Mouse (Mus musculus) thymus, postnatal 36 days (tissue): ENCODE results near the gene Fbll1.

Experiments
- DNase-seq, 2 experiments: peaks; one replicate each; pipeline ENCODE4 v3.0.0; 2022; ENCODE audit warnings: mixed read lengths in 2 of 2

Gene Fbll1

GRCm38 (mm10) chr11:35783038-35783437, 15.6 kb downstream of the Fbll1 start:
- no peak for DNase-seq

DNA sequence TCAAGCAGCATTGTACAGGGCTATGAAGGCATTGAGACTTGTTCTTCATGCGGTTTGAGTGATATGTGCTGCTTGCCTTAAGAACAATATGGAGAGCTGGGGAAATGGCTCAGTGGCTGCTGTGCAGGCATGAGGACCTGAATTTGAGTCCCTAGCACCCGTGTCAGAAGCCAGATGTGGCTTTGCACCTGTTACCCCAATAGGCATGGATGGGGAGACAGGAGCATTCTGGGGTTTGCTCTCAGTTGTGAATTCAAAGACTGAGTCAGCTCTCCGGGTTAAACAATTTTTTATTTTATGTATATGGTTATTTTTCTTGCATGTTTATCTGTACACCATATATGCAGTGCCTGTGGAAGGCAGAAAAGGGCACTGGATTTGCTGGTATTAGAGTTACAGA, 16.2 kb downstream of the Fbll1 start:
- DNase-seq, result no peak

DNA sequence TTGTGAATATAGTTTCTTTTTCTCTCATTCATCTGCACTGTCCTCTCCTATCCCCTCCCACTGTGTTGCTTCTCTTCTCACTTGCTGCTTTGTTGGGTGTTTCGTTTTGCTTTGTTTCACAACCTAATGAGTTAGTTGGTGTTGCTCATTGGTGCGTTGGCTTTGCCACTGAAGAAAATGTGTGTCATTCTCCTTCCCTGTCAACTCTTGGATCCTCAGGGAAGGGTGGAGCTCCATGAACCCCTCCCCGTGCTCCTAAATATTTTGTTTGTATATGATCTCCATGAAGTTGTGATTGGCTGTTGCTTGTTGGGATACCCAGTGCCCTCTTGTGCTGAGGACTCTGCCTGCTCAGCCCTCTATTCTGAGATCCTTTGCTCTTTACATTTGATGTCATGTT, 18.3 kb downstream of the Fbll1 start:
- DNase-seq, result no peak

GRCm38 (mm10) chr11:35776452-35776851, 22.2 kb downstream of the Fbll1 start:
- DNase-seq, result no peak

GRCm38 (mm10) chr11:35775606-35776005, 23.1 kb downstream of the Fbll1 start:
- no peak for DNase-seq

DNA sequence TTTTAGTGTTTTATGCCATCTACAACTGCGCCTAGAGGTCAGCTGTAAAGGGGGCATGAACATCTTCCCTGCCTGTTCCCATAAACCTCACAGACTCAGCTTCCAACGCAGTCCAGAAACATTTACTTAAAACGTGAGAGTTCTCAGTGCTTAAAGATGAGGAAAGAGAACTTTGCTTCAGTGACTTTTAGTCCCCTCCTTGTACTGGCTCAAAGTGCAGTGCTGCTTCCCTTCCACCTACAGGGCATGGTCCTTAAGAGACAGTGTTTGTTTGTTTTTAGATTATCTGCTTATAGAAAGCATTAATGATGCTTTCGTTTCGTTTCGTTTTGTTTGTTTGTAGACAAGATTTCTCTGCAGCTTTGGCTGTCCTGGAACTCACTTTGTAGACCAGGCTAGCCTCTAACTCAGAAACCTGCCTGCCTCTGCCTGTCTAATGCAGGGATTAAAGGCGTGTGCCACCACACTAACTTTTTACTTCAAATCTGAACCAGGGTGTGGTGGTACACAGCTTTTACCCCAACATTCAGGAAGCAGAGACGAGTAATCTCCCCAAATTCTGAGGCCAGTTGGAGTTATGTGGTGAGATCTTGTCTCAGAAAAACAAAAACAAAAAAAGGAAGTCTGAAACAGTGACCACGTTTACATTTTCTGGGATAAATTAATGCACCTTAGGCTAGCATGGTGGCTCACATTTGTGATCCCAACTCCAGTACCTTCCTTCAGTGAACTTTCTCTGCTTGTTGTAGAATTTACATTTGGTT, 27.8 kb downstream of the Fbll1 start:
- DNase-seq, result no peak

DNA sequence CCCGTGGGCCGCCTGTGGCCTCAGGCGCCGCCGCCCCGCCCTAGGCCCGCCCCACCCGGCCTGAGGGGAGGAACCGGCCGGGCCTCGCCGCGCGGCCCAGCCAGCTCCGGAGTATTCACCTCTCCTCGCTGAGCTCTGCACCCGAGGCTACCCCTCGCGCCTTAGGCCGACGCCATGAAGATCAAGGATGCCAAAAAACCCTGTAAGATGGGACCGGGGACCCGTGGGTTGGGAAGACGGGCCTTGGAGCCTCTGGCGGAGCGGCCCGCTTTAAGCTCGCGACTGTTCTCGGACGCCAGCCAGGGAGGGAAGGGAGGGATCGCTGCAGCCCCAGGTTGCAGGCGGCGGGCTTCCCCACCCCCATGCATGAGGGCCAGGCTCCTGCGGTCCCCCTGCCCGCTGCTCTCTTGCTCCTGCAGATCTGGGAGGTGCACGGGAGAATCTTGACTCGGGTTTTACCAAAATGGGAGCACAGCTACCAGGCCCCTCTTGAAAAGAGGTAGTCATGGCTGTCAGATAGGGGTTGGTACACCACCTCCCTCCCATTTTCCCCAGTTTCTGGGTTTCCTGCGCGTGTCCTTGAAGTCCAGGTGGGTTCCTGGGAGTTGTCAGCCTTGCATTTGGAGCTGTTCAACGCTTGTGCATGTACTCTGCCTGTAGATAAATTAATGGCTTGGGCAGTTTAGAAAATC, 28.8 kb downstream of the Fbll1 start:
- DNase-seq, result peak in 1 of 2 experiments; percentile 74

GRCm38 (mm10) chr11:35769188-35769745, 29.4 kb downstream of the Fbll1 start, which contains the start of gene Pank3:
TSS of gene Pank3 (plus strand) at chr11:35769484.
- DNase-seq, result peak; percentile 93 to 98

DNA sequence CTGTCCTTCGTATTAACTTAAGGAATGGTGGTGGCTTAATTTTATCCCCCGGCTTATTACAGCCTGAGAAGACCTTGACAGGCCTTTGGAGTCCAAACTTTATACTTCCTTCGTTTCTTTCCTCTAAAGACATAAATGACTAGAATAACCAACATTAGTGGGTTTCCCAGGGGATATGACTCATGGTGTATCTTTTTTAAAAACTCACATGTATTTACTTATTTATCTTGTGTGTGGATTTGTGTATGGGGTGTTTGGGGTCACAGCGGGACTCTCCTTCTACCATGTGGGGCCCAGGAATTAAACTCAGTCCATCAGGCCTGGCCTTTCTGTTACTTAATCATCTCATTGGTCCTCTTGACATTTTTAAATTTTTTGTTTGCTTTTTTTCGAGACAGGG, 31.8 kb downstream of the Fbll1 start:
- no peak for DNase-seq

DNA sequence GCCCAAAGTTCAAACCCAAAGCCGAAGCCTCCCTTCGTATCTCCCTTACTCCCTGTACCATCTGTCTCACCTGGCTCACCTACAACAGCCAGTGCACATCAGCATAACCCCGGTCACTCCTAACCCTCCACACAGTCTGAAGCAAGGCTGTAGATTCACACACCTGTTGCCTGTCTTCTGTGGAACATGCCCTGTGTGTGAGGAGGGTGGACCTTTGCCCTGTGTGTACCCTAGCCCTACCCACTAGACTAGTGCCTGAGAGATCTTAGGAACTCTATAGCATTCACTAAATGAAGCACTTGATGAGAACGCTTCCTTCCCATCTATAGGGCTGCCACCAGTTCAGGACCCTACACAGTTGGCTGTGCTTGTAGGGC, 38.1 kb downstream of the Fbll1 start:
- no peak for DNase-seq

DNA sequence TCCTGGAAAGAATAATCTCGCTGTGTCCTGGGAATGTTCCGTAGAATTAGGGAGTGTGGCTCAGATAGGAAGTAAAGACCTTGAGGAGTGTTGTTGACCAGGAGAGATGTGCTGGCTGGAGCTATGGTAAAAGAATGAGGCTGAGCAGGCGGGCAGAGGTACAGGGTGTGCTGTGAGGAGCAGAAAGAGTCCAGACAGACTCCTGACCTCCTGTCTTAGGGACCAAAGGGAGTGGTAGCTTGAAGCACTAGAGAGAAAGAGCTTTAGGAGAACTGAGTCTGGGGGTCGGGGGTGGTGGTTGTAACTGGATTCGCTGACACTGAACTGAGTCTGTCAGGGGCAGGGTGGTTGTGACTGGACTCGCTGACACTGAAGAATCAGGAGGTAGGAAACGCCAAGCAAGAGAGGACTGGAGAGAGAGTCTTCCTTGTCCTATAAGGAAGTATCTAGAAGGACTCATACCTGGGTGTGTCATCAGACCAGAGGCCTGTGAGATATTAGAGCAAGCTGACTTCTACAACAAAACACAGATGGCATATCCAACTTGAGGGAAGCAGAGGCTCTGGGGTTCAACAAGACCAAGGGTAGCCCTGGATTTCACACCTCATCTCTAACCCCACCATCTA, 38.6 kb downstream of the Fbll1 start:
- no peak for DNase-seq

DNA sequence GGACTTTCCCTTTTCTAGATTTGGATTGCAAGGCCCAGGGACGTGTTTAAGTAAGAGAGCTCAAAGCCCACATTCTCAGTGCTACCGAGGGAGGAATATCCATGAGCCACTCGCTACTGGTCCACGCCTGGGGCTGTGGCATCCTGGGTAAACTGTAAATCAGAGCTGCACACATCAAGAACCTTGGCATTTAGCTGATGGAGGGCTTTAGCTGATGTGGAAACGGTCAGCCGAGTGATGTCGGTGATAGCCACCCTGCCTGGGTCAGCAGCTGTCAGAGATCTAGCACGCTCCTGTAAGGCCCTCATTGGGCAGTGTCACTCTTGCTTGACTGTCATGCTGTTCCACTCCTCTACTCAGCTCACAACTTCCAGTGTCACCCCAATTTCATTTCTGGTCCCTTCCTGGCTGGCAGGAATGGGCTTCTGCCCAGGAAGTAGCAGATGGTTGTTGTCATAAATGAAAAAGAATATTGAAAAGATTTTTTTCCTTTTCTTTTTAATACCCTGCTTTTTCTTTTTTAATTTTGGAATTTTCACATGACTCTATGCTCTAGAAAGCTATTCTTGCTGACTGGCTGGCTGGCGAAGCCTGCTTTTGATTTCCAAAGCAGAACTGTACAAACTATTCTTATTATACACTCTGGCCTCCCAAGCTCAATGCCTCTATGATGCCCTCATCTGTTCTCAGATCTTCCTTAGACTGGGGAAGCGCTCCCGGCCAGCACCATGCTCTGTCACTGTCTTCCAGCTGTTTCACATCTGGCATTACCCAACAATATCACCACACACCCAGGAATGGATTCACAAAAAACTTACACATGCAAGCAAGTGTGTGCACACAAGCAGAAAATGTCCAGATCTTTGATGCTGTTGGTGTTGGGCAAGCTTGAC, 42.0 kb downstream of the Fbll1 start:
- DNase-seq, result no peak

GRCm38 (mm10) chr11:35755546-35755945, 43.1 kb downstream of the Fbll1 start:
- DNase-seq, result no peak

- DNase-seq, result no peak
Observed at GRCm38 (mm10) chr11:35754906-35755418, 43.7 kb downstream of the Fbll1 start.

- DNase-seq, result no peak
Observed at GRCm38 (mm10) chr11:35750578-35750977, 48.1 kb downstream of the Fbll1 start.
